Mouse (Mus musculus): ENCODE measurements around the gene Spon1.

DNA sequence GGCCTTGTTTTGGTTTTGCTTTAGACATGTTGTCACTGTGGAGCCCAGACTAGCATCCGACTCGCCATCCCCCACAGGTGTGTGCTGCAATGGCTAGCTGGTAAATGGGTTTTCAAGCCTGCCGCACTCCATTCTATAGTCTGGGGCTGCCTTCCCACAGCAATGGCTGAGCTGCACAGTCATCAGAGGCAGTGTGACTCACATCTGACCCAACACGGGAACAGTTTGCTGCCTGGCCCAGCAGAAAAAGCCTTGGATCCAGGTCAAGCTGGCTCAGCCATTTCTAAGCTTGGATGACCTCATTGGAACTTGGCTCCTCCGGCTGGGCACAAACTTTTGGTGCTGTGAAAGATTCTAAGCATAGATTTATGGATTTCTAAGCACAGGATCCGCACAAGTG, 263.8 kb downstream of the Spon1 start:
- TF ChIP-seq POU5F1 (IDR thresholded peaks at IDR 0.05; ENCODE audit: borderline replicate concordance, low read length) = no peak
- TF ChIP-seq CTCF (conservative IDR thresholded peaks at IDR 0.05; ENCODE audit: low read length) = no peak

Measured in E14TG2a.4 (cell line).